Mouse (Mus musculus) kidney, adult 2 months (tissue): ENCODE data around the gene Ptpn1.

Experiments
- CTCF ChIP-seq: fragments of 200-500 bp; conservative IDR thresholded peaks from 2 replicates; pipeline ENCODE4 v1.5.1; 2011; ENCODE audit warnings: low read depth, mild to moderate bottlenecking, control low read depth, low read length, moderate library complexity, mixed read lengths; ENCODE audit not compliant: insufficient read depth, insufficient read length
- POLR2A ChIP-seq: fragments of 200-500 bp; IDR thresholded peaks from one replicate; pipeline ENCODE4 v1.6.1; 2011; ENCODE audit warnings: low read depth, low read length, control low read depth

DNA sequence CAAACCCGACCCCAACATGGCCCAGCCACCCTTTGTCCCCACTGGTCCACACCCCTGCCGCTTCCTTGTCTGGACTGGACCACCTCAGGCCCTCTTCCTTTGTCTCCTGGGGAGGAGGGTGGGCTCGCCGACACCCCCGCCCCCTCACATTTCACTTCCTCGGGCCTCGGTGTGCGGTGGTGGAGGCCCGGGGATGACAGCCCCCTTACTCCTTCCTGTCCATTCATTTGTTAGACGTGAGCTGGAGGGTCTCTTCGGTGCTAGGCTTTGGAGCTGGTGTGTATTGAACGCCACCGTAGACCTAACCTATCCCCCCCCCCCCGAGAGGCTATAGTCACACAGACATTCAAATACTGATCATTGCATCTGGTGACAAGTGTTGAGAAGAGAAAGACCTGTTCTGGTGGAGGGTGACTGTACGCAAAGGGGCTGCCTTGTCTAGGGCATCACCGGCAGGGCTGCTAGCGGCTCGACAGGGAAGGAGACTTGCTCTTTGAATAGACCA is 922 bp downstream of the Ptpn1 start:
- TF ChIP-seq CTCF (no peak), POLR2A (no peak)
